Mouse (Mus musculus) olfactory bulb, adult 2 months (tissue): Measurements from ENCODE around the gene Eif2ak1. TPM values are rescaled to one million over a fixed set of nuclear protein-coding genes. Genes with fewer than 3 reads are reported as not detected.

Source experiments
- H3K27ac ChIP-seq: fragments of 200-500 bp; 2 replicates; pipeline ENCODE4 v1.5.1; 2012; ENCODE audit warnings: low read depth, low read length; ENCODE audit not compliant: insufficient read depth
- H3K4me1 ChIP-seq: fragments of 200-500 bp; 2 replicates; pipeline ENCODE4 v1.6.1; 2012; ENCODE audit warnings: low read length; ENCODE audit not compliant: control insufficient read depth, insufficient read depth
- H3K4me3 ChIP-seq: fragments of 200-500 bp; 2 replicates; pipeline ENCODE4 v1.5.1; 2012; ENCODE audit warnings: mild to moderate bottlenecking, low read depth, low read length, moderate library complexity; ENCODE audit not compliant: insufficient read depth
- CTCF ChIP-seq: fragments of 200-500 bp; IDR thresholded peaks from 2 replicates; pipeline ENCODE4 v1.5.1; 2012; ENCODE audit warnings: low read depth, mild to moderate bottlenecking, low read length, moderate library complexity; ENCODE audit not compliant: insufficient read depth
- POLR2A ChIP-seq: fragments of 200-500 bp; IDR thresholded peaks from 2 replicates; pipeline ENCODE4 v1.6.1; 2012; ENCODE audit warnings: mild to moderate bottlenecking, low read depth, low read length, moderate library complexity; ENCODE audit not compliant: insufficient read depth
- WGBS: fragments of 180-500 bp; shearing (Covaris S2); methylation state at CpG from one replicate; pipeline ENCODE4 v1.1.7; 2018; 5-methylcytosine and 5-hydroxymethylcytosine counted together
- polyA plus RNA-seq: library from polyadenylated mRNA; stranded (reverse); fragments of >200 nt; gene quantifications from 2 replicates; pipeline ENCODE4 v1.2.4, GENCODE M21; 2012; ENCODE audit warnings: low replicate concordance; ENCODE audit not compliant: missing spikeins, insufficient read depth, insufficient read length

Eif2ak1 gene
- polyA plus RNA-seq, 1 experiment: not detected

DNA sequence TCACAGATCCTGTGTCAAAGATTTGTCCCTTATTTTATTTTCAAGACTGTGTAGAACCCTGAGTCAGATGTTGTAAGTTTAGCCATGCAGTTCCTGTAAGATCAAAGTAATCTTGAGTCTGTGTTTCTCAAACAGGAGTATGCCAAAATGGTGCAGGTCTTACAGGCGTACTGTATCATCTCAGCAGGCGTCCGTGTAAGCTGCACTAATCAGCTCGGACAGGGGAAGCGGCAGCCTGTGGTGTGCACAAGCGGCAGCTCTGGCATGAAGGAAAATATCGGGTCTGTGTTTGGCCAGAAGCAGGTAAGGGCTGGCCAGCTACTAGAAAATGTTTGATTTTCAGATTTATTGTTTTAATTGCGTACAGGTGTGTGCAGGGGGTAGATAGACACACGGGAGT lies 98.6 kb downstream of the Eif2ak1 start:
- H3K27ac ChIP-seq: no peak overlapping the region
- H3K4me1 ChIP-seq: no peaks in the 10 kb centered on the region
- 93% methylated on average over 9 of the region's 9 CpGs for WGBS
- no peak overlapping the region for H3K4me3 ChIP-seq
- TF ChIP-seq CTCF (no peak), POLR2A (no peak)

DNA sequence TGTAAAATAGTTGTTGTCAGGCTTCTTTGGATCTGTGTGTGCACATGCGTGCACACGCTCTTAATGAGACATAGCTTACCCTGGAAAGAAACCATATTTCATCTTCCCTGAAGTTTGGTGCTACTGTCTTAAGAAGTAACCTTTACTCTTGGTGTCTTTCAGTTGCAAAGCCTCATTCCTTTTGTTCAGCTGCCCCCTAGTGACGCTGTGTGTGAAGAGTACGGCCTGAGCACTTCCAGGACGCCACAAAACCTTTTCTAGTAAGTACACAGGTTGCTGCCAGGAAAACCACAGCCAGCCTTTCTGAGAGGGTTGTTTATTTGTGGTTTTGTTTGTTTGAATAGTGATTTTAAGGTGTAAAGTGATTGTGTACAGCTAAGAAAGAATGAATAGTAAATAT lies 99.8 kb downstream of the Eif2ak1 start:
- WGBS: 41% methylated on average over 5 of the region's 5 CpGs
- no peak overlapping the region for H3K4me3 ChIP-seq
- no peak for TF ChIP-seq CTCF
- no peak for TF ChIP-seq POLR2A
- H3K4me1 ChIP-seq: no peaks in the 10 kb centered on the region
- H3K27ac ChIP-seq: no peak overlapping the region

DNA sequence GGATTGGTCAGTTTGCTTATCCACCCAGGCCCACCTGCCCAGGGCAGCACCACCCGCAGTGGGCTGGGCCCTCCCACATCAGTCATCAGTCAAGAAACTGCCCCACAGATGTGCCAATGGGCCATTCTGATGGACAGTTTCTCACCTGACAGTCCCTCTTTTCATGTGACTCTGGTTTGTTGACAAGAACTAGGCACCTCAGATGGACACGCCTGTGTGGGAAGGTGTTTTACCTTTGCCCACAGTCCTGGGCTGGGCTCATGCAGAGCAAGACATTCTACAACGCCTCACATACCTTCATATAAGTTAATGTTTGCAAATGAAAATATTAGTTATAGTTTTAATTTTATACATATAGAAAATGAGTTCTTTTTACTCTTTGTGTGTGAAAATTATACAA lies 100.5 kb downstream of the Eif2ak1 start:
- 94% methylated on average over 3 of the region's 3 CpGs for WGBS
- no peaks in the 10 kb centered on the region for H3K4me1 ChIP-seq
- no peak overlapping the region for H3K4me3 ChIP-seq
- TF ChIP-seq CTCF (no peak), POLR2A (no peak)
- H3K27ac ChIP-seq: no peak overlapping the region

DNA sequence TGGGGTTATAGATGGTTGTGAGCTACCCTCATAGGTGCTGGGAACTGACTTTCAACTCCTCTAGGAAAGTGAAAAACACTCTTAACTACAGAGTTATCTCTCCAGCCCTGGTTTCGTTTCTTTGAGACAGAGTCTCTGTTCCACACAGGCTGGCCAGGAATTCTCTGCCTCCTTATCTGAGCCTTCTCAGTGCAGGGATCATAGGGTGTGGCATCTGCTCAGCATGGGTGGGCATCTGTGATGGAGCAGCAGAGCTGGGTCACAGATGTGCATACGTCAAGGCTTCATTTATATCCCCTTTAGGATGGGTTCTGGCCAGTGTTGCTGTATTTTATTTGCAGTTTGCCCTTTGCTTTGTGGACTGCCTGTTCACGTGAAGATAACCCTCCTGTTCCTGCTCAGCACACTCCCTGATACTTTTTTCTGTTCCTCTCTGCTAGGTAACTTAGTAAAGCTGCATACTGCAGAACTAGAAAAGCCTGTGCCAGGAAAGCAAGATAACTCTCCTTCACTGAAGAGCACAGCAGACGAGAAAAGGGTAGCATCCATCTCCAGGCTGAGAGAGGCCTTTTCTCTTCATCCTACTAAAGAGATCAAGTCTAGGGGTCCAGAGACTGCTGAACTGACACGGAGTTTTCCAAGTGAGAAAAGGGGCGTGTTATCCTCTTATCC lies 107.3 kb downstream of the Eif2ak1 start:
- Histone ChIP-seq H3K4me1 (no peaks in the 10 kb centered on the region), H3K4me3 (no peak overlapping the region), H3K27ac (no peak overlapping the region)
- WGBS: 91% methylated on average over 6 of the region's 6 CpGs
- TF ChIP-seq CTCF: no peak
- TF ChIP-seq POLR2A: no peak

DNA sequence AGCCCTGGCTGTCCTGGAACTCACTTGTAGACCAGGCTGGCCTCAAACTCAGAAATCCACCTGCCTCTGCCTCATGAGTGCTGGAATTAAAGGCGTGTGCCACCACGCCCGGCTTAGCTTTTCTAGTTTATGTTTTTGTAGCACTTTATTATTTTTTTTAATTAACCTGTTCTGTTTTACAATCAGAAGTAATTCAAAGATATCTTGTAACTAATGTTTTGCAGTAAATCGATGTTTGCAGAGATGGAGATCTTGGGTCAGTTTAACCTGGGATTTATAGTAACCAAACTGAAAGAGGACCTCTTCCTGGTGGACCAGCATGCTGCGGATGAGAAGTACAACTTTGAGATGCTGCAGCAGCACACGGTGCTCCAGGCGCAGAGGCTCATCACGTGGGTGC lies 110.3 kb downstream of the Eif2ak1 start, which contains the start of gene Gm42421:
Gene Gm42421 (plus strand): TSS at position 301 of the 400 bp plus-strand sequence.
- Histone ChIP-seq H3K4me1 (peaks cover under 1% of the 10 kb centered on the region; the same call in 1 of the 2 replicates), H3K27ac (no peak within 1 kb of the TSS), H3K4me3 (no peak within 1 kb of the TSS)
- TF ChIP-seq POLR2A (no peak), CTCF (no peak)
- WGBS: 95% methylated on average over 8 of the region's 8 CpGs

DNA sequence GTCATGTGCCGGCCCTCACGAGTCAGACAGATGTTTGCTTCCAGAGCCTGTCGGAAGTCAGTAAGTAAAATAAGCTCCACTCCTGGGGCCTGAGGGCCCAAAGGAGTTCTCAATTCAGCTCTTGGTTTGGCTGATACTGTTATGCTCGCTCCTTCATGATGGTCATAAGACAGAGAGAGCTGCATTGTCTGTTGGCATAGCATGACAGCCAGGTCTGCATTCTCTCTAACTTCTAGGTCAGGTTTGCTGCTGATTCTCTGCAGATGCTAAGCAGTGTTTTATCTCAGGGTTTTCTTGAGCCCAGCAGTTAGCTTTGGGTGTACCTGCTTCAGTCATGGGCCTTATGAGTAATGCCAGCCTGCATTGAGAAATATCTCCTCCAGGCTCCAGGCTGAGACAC lies 111.7 kb downstream of the Eif2ak1 start:
- H3K4me3 ChIP-seq: no peak overlapping the region
- WGBS: 95% methylated on average over 4 of the region's 4 CpGs
- no peak for TF ChIP-seq CTCF
- TF ChIP-seq POLR2A: no peak
- H3K27ac ChIP-seq: no peak overlapping the region
- peaks cover 4% of the 10 kb centered on the region; the same call in 1 of the 2 replicates for H3K4me1 ChIP-seq

DNA sequence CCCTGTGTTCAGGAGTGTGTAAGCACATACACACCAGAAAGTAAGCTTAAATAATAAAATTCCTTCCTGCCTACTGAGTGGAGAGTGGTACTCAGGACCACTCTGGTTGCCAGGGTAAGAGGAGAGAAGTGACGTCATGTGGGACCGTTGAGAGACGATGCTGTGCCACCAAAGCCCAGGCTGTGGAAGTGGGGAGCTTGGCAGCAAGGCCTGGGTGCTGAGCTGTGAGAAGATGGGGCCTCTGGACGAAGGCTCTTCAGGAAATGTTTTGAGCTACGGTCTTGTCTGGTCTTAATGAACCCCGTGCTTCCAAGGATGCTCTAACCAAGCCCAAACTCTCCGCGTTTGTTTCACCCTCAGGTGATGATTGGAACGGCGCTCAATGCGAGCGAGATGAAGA lies 113.1 kb downstream of the Eif2ak1 start:
- no peak overlapping the region for H3K4me3 ChIP-seq
- WGBS: 94% methylated on average over 12 of the region's 12 CpGs
- TF ChIP-seq CTCF: no peak
- TF ChIP-seq POLR2A: no peak
- no peak overlapping the region for H3K27ac ChIP-seq
- H3K4me1 ChIP-seq: peaks cover 4% of the 10 kb centered on the region; the same call in 1 of the 2 replicates

DNA sequence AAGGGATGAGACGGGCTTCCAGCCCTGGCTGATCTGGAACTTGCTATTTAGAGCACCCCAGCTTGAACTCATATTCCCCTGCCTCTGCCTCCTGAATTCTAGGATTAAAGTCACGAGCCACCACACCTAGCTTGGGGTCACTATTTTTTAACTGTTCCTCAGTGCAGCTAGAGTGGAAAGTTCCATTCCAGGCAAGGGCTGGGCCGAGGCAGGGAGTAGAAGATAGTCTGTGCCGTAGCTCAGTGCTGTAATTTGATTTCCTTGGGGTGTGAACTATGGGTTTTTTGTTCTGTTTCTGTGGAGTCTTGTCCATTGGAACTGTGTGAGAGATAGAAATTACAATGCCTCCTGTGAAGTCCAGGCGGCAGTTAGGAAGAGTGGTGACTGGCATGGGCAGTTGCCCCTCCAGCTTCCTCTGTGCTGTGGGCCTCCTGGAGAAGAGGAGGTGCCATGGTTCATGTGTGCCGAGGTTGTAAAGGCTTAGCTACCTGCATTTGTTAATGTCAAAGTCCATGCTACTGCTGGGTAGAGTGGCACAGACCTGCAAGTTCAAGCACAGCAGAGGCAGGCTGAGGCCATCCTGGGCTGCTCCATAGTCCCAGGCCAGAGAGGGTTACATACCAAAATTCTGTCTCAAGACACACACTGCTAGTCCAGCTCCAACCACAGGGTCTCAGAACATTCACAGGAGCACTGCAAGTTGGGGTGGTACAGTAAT lies 114.4 kb downstream of the Eif2ak1 start:
- Histone ChIP-seq H3K27ac (no peak overlapping the region), H3K4me1 (peaks cover 7% of the 10 kb centered on the region), H3K4me3 (no peak overlapping the region)
- TF ChIP-seq CTCF (no peak), POLR2A (no peak)
- WGBS: 81% methylated on average over 6 of the region's 6 CpGs

DNA sequence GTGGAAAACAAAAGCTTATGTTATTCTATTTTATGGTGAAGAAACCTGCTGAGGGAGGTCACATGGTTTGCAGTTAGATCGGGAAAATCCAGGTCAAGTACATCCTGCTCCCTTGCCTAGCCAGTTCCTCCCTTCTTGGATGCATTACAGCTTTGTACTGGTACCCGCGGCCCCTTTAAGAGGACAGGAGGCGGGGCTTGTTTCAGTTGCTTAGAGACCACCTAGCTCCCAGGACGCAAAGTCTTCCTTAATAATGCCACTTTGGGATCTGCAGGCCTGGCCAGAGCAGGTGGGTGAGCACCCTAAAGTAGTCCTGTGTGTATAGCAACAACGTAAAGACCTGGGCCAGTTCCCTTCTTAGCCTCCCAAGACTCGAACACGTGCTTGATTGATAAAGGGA lies 115.2 kb downstream of the Eif2ak1 start, which contains the start of gene Rsph10b:
Gene Rsph10b (plus strand): TSS at position 205 of the 400 bp plus-strand sequence.
- H3K27ac ChIP-seq: no peak within 1 kb of the TSS
- H3K4me3 ChIP-seq: peak within 1 kb of the TSS; percentile 15; the same call in 1 of the 2 replicates
- peaks cover 7% of the 10 kb centered on the region for H3K4me1 ChIP-seq
- TF ChIP-seq CTCF (no peak), POLR2A (no peak)
- WGBS: 16% methylated on average over 8 of the region's 8 CpGs
